Mouse (Mus musculus): ENCODE measurements around the gene Kcnab1. TPM values are rescaled to one million over a fixed set of nuclear protein-coding genes. Genes with fewer than 3 reads are reported as not detected.

Kcnab1 gene
- total RNA-seq, 4 experiments from 2014 or later, result 2.0 to 3.9 (median 2.2) TPM

DNA sequence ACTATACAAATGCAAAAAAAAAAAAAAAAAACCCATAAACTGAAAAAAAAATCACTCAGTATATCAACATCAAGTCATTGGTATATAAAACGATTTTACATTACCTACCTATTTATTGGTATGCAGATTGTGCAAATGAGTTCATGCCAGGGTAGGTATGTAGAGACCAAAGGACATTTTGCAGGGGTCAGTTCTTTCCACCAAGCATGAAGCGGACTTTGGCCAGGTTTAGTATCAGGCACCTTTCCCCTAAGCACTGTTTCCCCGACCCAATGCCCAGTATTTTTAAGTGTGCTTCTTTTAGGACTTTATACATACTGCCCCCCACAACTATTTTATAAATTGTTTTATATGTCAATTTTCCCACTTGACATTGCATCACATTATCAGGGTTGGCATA lies 310.5 kb downstream of the Kcnab1 start:
- no peak for DNase-seq (ENCODE audit: low spot score)

Data from heart, adult 8-10 months (tissue).